Mouse (Mus musculus) T-cell, adult 2 months (primary cell): ENCODE results near the gene Ccdc22.

Experiments used
- DNase-seq: peaks from one replicate; pipeline ENCODE4 v3.0.0; 2022; ENCODE audit warnings: low spot score

Ccdc22 gene

DNA sequence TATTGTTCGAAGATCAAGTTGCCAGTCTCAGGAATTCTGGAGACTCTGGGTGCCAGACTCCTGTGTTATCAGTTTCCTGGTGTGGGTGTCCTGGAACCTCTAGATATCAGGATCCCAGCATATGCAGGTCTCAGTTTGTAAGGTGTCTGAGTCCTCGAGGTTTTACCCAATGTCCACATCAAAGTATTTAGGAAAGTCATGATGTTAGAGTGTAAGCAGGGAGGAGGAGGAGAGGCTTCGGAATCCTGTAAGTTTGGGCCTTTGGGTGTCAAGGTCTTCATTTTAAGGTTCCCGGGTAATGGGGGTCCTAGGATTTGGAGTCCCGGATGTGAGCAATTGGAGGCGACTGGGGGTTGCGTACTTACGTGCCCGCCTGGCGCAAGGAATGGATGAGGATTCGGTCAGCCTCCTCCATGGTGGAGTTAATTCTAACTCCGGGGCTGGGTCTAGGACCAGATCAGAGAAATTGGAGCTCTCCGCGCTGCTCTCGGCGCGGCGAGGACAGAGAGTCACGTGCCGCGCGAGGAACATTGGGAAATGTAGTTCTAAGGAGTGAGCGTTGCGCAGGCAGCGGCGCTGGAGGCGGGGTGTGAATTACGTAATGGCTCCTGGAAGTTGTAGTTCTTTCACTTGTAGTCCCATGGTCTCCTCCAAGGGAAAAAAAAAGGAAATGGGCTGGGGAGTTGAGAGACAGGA lies at the start of gene Ccdc22:
Gene Ccdc22, minus strand, starts transcription at position 639 of the 696 bp plus-strand sequence.
- DNase-seq, result peak; percentile 79

DNA sequence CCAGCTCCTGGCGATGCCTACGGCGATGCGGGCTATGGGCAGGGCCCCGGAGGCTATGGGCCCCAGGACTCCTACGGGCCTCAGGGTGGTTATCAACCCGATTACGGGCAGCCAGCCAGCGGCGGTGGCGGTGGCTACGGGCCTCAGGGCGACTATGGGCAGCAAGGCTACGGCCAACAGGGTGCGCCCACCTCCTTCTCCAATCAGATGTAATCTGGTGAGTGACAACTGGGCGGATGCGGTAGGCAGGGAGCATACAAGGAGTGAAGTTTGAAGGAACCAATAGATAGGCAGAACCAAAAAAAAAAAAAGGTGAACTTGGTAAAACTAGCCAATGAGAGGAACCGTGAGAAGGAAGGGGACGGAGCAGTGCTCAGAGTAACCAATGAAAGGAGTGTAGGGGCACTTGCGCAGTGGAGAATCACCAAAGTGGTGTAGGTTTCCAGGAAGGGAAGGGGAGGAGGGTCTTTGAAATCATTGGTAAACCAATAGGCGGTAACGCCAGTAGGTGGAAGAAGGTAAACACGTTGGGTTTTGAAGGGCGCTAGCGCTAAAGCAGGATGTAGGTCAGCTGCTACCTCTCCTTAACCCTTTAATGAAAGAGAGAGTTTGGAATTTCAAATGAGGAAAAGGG lies 43.5 kb upstream of the Ccdc22 start:
- peak; percentile 90 for DNase-seq

DNA sequence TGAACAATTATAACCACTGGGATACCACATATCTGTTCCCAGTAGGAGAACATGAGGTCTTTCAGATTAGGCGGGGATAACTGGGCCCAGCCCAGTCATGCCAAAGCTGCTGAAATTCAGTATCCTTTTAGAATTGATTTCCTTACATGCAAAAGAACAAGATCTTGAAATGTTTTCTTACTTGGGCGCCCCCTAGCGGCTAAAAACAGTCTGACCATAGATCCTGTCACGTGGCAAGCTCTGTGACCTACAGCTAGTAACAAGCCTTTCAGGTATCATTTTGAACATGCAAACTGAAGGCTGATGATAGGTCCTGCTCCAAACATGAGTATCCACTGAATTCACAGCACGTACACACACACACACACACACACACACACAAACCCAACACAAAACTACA lies 40.0 kb upstream of the Ccdc22 start:
- peak; percentile 84 for DNase-seq

DNA sequence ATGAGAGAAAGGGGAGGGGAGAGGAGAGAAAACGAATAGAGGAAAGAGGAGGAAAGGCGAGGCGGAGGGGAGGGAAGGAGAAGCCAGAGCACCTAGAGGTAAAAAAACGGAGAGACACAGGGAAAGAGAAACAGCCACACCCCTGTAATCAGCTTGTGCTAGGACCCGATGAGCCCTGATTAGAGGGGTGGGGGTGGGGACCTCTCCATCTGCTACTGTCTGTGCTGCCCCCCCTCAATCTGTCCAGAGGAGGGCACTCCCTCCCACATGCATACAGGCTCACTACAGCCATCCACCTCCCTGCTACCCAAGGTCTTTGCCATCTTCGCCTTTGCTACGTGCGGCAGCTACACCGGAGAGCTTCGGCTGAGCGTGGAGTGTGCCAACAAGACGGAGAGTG lies 35.5 kb upstream of the Ccdc22 start:
- DNase-seq, result no peak

DNA sequence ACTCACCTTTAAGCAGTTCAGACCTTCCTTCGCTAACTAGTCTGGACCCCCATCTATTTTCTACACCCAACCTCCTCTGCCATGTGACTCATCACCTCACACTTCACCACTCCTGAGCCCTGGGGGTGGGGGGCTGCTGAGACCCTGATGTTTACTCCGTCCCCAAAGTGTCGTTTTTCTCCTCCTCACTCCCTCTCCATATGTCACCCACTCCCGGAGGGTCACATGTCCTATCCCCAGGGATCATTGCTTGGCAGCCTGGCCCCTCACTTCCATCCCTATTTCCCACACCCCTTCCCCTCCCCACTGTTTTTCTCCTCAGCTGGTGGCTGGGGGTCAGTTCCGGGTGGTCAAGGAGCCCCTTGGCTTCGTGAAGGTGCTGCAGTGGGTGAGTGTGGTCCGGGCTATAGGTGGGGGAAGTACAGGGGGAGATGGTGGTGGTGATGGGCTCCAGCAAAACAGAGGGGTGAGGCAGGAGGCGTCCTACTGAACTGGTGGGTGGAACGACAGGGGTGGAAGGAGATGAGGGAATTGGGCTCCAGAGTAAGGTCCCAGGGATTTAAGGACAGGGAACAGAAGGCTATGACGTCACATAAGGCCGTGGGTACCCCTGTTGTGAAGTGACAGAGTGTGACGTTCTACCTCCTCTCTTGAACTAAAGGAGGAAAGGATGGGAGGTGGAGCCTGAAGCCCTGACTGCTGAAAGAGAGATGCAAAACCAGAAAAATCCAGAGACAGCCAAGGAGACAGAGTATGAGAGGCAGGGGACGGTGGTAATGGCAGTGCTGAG lies 34.4 kb upstream of the Ccdc22 start:
- DNase-seq, result no peak

DNA sequence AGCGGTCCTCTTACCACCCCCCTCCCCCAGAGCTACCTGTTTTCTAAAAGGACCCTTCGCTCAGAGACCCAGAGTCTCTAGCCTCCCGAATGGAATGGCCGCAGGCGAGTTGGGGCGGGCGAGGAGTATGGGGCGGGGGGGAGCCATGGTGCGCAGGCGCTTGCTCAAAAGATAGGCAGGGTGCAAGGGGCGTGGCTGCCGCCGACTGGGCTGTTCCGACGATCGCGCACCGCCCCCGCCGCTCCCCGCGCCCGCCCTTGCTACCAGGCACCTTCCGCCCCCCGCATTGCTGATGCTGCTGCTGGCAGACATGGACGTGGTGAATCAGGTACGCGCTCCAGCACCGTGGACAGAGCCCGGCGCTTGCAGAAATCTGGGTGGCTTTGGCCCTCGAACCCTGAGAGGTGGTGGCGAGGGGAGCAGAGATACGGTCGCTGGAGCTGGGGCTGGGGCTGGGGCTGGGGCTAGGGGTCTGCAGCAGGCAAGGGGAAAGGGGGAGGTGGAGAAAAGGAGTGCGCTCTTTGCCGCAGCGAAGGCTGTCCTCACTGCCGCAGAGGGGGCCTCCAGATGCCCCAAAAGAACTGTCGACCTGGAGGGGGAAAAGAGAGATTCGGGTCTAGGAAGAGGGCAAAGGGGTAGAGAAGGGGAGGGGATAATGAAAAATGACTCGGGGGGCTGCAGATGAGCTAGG lies 33.2 kb upstream of the Ccdc22 start, which contains the start of gene Syp:
Gene Syp, plus strand, starts transcription at position 71 of the 691 bp plus-strand sequence.
- peak; percentile 72 for DNase-seq

DNA sequence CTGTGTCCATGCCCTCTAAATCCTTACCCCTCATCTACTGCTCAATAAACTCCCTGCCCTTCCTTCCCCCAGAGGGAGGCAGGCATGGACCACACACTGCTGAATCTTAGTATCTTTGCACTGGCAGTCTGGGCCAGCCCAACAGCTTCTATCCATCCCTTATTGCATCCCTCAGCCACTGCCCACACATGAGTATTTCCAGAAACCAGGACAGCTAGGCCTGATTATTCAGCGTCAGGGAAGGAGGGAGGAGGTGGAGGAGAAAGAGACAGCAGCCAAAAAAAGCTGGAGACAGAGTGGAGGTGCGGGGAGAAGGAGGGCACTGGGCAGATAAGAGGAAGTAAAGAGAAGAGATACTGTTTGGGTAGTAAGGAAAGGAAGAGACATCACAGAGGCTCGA lies 29.8 kb upstream of the Ccdc22 start:
- DNase-seq, result no peak

DNA sequence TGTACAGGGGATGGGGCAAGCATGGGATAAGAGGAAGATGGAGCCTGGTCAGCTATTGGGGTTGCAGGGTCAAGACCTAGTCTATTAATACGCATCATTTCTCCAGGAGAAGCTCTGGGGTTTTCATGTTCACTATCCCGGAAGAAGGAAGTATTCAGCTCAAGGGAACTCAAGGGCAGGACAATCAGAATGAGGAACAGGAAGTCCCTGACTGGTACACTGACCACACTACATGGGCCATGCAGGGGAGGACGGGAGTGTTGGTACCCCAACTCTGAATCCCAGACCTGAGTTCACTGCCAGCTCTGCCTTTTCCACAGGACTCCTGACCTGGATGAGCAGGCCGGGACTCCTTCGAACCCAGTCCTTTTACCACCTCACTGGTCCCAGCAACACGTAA lies 27.2 kb upstream of the Ccdc22 start:
- DNase-seq, result no peak

DNA sequence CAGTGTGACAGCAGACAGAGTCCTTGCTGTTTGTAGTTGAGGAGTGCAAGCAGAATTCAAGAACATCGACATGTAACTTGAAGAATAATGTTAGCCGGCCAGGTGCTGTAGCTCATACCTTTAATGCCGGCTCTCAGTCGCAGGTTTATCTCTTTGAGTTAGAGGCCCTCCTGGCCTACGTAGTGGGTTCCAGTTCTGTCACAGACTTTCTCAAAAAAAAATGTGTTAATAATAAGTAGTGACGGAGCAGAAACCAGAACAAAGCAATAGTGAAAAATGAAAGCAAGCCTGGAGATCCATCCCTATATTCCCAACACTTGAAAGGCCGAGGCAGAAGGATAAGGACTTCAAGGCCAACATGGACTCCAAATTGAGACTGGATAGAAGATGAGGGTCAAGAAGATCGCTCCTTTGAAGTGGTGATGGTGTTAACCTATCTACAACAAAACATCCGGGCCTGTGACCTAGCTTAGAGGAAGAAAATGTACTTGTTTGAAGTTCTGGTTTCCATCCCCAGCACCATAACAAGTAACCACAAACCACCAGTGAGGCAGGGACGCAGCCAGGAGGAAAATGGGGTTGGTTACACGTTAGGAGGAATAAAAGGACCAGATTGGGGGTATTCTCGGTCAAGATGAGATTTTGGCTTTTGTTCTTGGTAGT lies 12.7 kb upstream of the Ccdc22 start:
- peak; percentile 71 for DNase-seq

DNA sequence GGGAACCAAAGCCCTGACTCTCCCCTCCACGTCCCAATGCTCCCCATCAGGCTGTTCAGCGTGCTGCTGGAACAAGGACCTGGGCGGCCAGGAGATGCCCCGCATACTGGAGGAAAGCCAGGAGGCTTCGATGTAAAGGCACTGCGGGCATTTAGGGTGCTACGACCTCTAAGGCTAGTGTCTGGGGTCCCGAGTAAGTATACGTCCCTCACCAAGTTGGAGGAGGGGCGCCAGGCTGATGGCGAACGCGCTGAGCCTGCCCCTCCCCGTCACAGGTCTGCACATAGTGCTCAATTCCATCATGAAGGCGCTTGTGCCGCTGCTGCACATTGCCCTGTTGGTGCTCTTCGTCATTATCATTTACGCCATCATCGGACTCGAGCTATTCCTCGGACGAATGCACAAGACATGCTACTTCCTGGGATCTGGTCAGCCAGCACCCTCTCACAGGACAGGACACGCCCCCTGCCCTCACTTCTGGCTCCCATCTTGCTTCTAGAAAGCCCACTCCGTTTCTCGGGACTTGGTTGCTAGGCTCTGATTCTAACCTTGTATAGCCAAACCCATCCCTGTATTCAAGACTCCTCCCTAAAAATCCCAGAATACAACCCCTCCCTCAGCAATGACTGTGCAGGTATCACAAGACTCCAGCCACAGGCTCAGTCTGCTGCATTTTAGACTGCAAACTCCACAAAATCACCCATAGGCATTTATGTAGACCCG lies 5.4 kb upstream of the Ccdc22 start:
- no peak for DNase-seq

DNA sequence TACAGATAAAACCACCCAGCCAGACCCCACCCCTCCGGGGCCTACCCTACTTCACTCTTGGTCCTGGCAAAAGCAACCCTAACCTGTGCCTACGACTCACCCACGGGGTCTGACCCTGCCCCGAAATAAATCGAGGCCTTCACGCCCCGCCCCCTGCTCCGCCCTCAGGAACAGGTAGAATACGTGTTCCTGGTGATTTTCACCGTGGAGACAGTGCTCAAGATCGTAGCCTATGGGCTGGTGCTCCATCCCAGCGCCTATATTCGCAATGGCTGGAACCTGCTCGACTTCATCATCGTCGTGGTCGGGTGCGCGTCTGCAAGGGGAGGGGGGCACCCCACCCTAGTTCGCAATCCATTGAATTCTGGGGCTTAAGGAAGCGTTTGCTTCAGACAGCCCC lies 4.7 kb upstream of the Ccdc22 start:
- no peak for DNase-seq

DNA sequence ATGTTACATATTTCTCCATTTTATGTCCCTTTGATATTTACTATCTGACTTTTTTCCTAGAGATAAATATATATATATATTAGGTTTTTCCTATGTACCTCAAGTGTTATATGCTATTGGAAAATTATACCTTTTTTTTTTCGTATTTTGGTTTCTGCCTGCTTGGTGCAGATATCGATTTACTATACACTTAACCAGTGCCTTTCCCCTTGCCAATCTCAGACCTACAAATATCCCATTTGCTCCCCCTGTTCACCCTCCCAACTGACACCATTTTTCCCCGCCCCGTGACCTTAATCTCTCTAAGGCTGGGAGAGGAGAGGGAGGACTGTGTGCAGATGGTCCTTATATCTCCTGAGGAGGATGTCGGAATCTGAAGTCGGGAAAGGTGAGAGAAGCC lies 1.5 kb upstream of the Ccdc22 start, which contains the start of gene Cacna1f:
Gene Cacna1f, plus strand, starts transcription at position 301 of the 400 bp plus-strand sequence.
- DNase-seq, result no peak

DNA sequence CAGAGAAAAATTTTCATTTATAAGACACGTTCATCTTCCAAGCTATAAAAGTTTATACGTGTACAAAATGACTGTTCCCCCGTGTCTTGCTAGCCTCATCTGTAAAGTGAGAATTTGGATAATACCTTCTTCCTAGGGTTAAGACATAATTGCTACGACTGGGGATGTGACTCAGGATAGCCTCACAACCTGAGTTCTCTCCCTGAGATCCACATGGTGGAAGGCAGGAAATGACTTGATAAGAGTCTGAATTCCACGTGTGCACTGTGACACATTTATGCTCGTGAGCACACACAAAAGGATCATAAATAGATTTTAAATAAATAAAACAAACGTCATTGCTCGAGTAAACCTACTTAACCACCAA lies 241 bp upstream of the Ccdc22 start:
- DNase-seq, result peak; percentile 31

DNA sequence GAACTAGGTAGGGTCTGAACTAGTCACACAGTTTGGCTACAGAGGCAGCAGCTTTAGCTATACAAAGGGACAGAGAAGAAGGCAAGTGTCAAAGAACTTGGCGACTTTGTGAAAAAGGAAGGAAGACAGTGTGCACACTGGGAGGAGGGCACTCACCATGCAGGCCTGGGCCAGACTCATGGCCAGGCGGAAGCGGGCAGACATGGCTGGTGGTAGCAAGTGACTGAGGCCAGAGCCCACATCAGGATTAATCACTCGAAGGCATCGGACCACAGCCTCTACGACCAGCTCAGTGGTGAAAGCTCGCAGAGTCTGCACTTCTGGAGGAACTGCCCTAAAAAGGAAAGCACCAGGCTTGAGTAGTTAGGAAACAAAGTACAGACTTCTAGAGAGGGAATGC lies 1.3 kb downstream of the Ccdc22 start:
- no peak for DNase-seq

DNA sequence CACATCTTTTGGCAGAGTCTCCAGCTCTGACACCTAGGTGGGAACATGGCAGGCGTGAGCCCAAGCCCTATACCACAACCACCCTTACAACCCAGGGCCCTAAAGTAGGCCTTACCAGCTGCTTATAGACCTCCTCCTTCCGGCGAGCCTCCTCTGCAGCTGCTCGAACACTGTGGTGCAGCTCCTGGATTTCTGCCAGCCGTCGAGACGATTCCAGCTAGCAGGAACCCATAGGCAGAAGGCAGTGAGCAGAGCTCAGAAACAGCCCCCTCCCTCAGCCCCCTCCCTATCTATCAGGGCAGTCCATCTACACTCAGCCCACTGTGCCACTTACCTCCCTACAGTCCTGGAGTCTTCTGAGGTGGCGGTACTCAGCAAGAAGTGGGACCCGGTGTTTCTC lies 9.9 kb downstream of the Ccdc22 start:
- DNase-seq, result no peak

DNA sequence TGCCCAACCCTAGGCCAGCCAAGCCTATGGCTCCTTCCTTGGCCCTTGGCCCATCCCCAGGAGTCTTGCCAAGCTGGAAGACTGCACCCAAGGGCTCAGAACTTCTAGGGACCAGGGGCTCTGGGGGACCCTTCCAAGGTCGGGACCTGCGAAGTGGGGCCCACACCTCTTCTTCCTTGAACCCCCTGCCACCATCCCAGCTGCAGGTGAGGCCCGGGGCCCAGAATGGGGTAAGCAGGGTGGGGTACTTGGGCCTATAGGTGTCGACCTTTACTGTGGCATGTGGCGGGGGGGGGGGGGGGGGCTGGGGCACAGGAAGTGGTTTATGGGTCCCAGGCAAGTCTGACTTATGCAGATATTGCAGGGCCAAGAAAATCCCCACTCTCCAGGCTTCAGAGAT lies 19.0 kb downstream of the Ccdc22 start:
- DNase-seq, result no peak

DNA sequence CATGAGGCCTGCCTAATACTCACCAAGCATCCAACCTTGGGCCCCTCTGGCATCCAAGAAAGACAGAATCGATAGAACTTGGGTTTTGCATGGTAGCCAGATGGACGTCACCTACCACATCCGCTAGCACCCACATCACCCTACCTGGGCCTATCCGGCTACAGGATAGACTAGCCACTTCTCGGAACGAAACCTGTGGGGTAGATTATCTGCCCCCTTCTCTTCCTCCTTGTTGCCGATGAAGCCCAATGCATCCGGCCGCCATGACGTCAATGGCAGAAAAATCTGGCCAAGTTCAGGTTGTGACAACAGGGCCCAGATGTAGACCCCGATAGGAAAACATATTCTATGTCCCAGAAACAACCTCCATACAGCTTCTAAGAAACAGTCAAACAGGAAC lies 21.4 kb downstream of the Ccdc22 start:
- DNase-seq, result peak; percentile 17

DNA sequence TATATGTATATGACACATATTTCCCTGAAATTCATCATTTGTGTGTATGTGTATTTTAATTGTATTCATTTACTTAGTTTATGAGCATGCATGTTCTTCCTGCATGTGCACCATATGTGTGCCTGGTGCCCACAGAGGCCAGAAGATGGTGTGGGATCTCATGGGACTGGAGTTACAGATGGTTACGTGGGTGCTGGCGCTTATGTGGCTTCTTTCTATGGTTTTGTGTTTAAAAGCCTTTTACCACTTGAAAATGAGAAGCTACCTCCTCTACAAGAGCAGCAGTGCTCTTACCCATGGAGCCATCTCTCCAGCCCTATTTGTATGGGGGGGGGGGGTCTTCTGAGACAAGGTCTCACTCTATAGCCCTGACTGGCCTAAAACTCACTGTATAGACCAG lies 24.2 kb downstream of the Ccdc22 start:
- DNase-seq, result no peak

DNA sequence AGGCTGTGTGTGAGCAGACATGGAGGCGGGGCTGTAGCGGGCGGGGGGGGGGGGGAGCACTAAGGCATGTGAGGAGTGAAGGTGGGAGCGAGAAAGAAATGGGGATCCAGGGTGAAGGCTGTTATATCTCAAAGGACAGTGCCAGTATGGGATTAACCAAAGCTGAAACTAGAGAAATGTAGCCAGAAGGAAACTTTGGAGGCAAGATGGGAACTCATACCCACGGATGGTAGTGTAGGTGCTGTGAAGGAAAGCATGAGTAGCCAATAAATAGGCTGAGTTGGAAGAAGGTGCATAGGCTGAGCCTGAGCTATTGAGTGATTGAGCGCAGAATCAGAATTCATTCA lies 30.5 kb downstream of the Ccdc22 start:
- no peak for DNase-seq

DNA sequence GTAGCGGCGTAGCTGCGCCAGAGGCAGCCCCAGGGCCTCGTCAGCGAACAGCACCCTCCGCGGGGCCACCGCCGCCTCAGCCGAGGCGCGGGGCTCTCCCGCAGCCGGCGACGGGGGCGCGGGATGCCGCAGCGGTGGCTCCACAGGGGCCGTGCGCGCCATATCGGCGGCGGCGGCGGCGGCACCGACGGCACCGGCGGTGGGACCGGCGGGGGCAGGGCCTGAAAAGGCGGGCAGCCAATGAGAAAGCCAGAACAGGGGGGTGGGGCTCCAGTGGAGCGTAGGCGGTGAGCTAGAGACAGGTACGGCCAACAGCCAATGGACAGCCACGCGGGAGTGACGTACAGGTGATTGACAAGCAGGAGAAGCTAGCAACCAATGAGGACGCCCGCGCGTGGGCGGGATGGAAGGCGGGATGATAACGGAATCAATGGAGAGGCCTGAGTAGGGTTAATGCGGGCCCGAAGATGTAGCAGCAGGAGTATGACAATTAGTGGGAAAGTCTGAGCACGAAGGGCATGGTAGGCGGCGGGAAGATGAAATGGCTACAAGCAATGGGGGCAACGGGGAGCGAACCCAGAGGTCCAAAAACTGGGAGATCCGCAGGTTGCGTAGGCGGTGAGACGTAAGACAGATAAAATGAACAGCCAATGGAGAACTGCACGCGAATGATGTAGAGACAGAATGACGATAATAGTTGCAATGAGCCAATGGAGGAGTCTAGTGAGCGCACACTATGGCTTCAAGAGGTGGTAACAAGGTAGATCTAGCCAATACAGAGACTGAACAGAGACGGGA lies 31.0 kb downstream of the Ccdc22 start, which contains the start of gene Ppp1r3f:
Gene Ppp1r3f, minus strand, starts transcription at position 197 of the 798 bp plus-strand sequence.
- DNase-seq, result peak; percentile 95
